ENCODE assay signal across 8 mouse cellular contexts in genomic region chr7:47132931-47133260, GRCm38 (mm10). TPM values are rescaled to one million over a fixed set of nuclear protein-coding genes. Genes with fewer than 3 reads are reported as not detected.
A peak's percentile ranks its signal among the peaks of the same experiment; 100 is the strongest.
DNase-seq lines count a peak whose midpoint lies in the region; ATAC-seq and TF ChIP-seq lines count a peak whose summit lies in the region.

No protein-coding gene starts in this region.

- H3K27me3 ChIP-seq in intestine, embryonic 16.5 days (replicated peaks; ENCODE audit: control insufficient read depth, insufficient read depth, low read length) = peaks cover 46% of the 10 kb centered on the region
- peaks cover 44% of the 10 kb centered on the region for H3K27me3 ChIP-seq in neural tube, embryonic 13.5 days
- H3K27me3 ChIP-seq in thymus, adult 2 months (ENCODE audit: control insufficient read depth, insufficient read depth, low read length) = peaks cover 10% of the 10 kb centered on the region; the same call in 1 of the 2 replicates

- intact Hi-C loops in left cerebral cortex, postnatal 4 days (cut with DNase I) = no loop called here

- WGBS in intestine, embryonic 16.5 days = 2% methylated on average over 10 of the region's 10 CpGs
- under 1% methylated on average over 10 of the region's 10 CpGs for WGBS in neural tube, embryonic 13.5 days
- WGBS in thymus, adult 2 months = 6% methylated on average over 10 of the region's 10 CpGs

- TF ChIP-seq POLR2A in embryonic fibroblast, embryonic 13.5 days (IDR thresholded peaks at IDR 0.05; ENCODE audit: low read depth, low read length) = no peak
- no peak for TF ChIP-seq POLR2A in thymus, adult 2 months (IDR thresholded peaks at IDR 0.05; ENCODE audit: control insufficient read depth, extremely low read depth, insufficient read depth, low read length, poor library complexity)

- H3K4me1 ChIP-seq in embryonic fibroblast, embryonic 13.5 days (ENCODE audit: control insufficient read depth, insufficient read depth, low read length) = no peaks in the 10 kb centered on the region
- H3K4me1 ChIP-seq in intestine, embryonic 16.5 days (ENCODE audit: control insufficient read depth, insufficient read depth, low read length) = peaks cover 12% of the 10 kb centered on the region; the same call in 1 of the 2 replicates
- peaks cover 29% of the 10 kb centered on the region for H3K4me1 ChIP-seq in neural tube, embryonic 13.5 days (replicated peaks)
- H3K4me1 ChIP-seq in thymus, adult 2 months (replicated peaks; ENCODE audit: control insufficient read depth, insufficient read depth, low read length) = no peaks in the 10 kb centered on the region

- no peaks in the 10 kb centered on the region for H3K36me3 ChIP-seq in intestine, embryonic 16.5 days (ENCODE audit: control insufficient read depth, insufficient read depth, low read length)
- no peaks in the 10 kb centered on the region for H3K36me3 ChIP-seq in neural tube, embryonic 13.5 days
- H3K36me3 ChIP-seq in thymus, adult 2 months (ENCODE audit: control insufficient read depth, insufficient read depth, low read length) = no peaks in the 10 kb centered on the region

- TF ChIP-seq CTCF in embryonic fibroblast, embryonic 13.5 days (IDR thresholded peaks at IDR 0.05; ENCODE audit: borderline replicate concordance, insufficient read depth, low read length) = no peak
- TF ChIP-seq CTCF in thymus, adult 2 months (IDR thresholded peaks at IDR 0.05; ENCODE audit: borderline replicate concordance, control insufficient read depth, extremely low read depth, insufficient read depth, low read length, poor library complexity) = no peak

- H3K27ac ChIP-seq in embryonic fibroblast, embryonic 13.5 days (ENCODE audit: insufficient read depth, low read length) = no peak overlapping the region
- H3K27ac ChIP-seq in intestine, embryonic 16.5 days (ENCODE audit: low read length) = no peak overlapping the region
- H3K27ac ChIP-seq in neural tube, embryonic 13.5 days (replicated peaks) = peak overlapping the region; percentile 93
- H3K27ac ChIP-seq in thymus, adult 2 months (ENCODE audit: control insufficient read depth, insufficient read depth, low read length) = no peak overlapping the region

- peak overlapping the region; percentile 98 for H3K4me2 ChIP-seq in intestine, embryonic 16.5 days (ENCODE audit: low read depth, low read length)
- peak overlapping the region; percentile 76 for H3K4me2 ChIP-seq in neural tube, embryonic 13.5 days

- no peaks in the 10 kb centered on the region for H3K9me3 ChIP-seq in intestine, embryonic 16.5 days (ENCODE audit: control insufficient read depth, low read length)
- no peaks in the 10 kb centered on the region for H3K9me3 ChIP-seq in neural tube, embryonic 13.5 days

- peak overlapping the region; percentile 29 for H3K4me3 ChIP-seq in embryonic fibroblast, embryonic 13.5 days (ENCODE audit: insufficient read depth, low read length)
- H3K4me3 ChIP-seq in intestine, embryonic 16.5 days (ENCODE audit: low read length) = peak overlapping the region; percentile 65
- H3K4me3 ChIP-seq in neural tube, embryonic 13.5 days = peak overlapping the region; percentile 80
- H3K4me3 ChIP-seq in thymus, adult 2 months (ENCODE audit: control insufficient read depth, insufficient read depth, low read length) = no peak overlapping the region

- ATAC-seq in intestine, embryonic 16.5 days = no peak
- peak; percentile 72 for ATAC-seq in neural tube, embryonic 13.5 days (ENCODE audit: low read depth)

- DNase-seq in left cerebral cortex, adult 18-20 months (ENCODE audit: low spot score in 2 of 2) = peak; percentile 58 to 74
- DNase-seq in left cerebral cortex, postnatal 4 days = no peak
- no peak for DNase-seq in thymus, adult 2 months
- DNase-seq in spleen, postnatal 14 days (ENCODE audit: low spot score in 2 of 2) = no peak
- no peak for DNase-seq in T-cell, adult 2 months (ENCODE audit: low spot score)

- H3K9ac ChIP-seq in intestine, embryonic 16.5 days (ENCODE audit: low read depth, low read length) = peak overlapping the region; percentile 58; the same call in 1 of the 2 replicates
- H3K9ac ChIP-seq in neural tube, embryonic 13.5 days = peak overlapping the region; percentile 90

RNA-seq across cellular contexts. Expression of gene Ptpn5, which starts 0.6 kb away (rescaled TPM):
- 100 to 1,000 TPM; 187 to 189 TPM for total RNA-seq in left cerebral cortex, adult 18-20 months (2021)
- 100 to 1,000 TPM; 138 to 140 TPM for total RNA-seq in left cerebral cortex, postnatal 4 days (2021)
- polyA plus RNA-seq in embryonic fibroblast, embryonic 13.5 days (2011; ENCODE audit: insufficient read length, low read depth, missing spikeins) = not detected in 2 replicates
- 1.1 and 1.3 TPM in 2 replicates for polyA plus RNA-seq in intestine, embryonic 16.5 days (2015; fragmentation: Nextera tagmentation; extraction: Ambion mirVana)
- 100 and 103 TPM in 2 replicates for polyA plus RNA-seq in neural tube, embryonic 13.5 days (2015; fragmentation: Nextera tagmentation; extraction: Ambion mirVana)
- polyA plus RNA-seq in thymus, adult 2 months (2012; rRNA removed) = 1.3 and 2.2 TPM in 2 replicates

Comparison
In these comparisons a context has a peak if more than half of its experiments do, and no peak if none do; other contexts are left out.
1. DNase-seq: peak in left cerebral cortex, adult 18-20 months (2 of 2); none in left cerebral cortex, postnatal 4 days (single experiment), thymus, adult 2 months (single experiment), spleen, postnatal 14 days (0 of 2) and T-cell, adult 2 months (single experiment).
2. RNA of gene Ptpn5, which starts 0.6 kb away (polyA plus RNA-seq): 100 to 103 TPM in neural tube, embryonic 13.5 days; 1.3 to 2.2 TPM in thymus, adult 2 months, 1.1 to 1.3 TPM in intestine, embryonic 16.5 days and not detected in embryonic fibroblast, embryonic 13.5 days; every median in the first group is over 10 times any median in the second.